Mouse (Mus musculus) 3T3-L1 (cell line): ENCODE data around the gene AU040320.

Experiments used
- DNase-seq: peaks from one replicate; pipeline ENCODE4 v3.0.0-alpha.2; 2015; ENCODE audit warnings: low read depth, low spot score

The AU040320 gene

GRCm38 (mm10) chr4:126753268-126754230 lies at the start of gene AU040320, which contains the start of gene Ncdn:
TSS of gene AU040320 (plus strand) at chr4:126753544.
TSS of gene Ncdn (minus strand) at chr4:126753438.
- DNase-seq = peak; percentile 96

- no peak for DNase-seq
Observed at GRCm38 (mm10) chr4:126706630-126707438, 46.5 kb upstream of the AU040320 start.

- DNase-seq = no peak
Observed at GRCm38 (mm10) chr4:126707439-126707826, 45.9 kb upstream of the AU040320 start.

GRCm38 (mm10) chr4:126732111-126732510 lies 21.2 kb upstream of the AU040320 start:
- DNase-seq = no peak

GRCm38 (mm10) chr4:126732531-126733380 lies 20.6 kb upstream of the AU040320 start:
- no peak for DNase-seq

GRCm38 (mm10) chr4:126734001-126734603 lies 19.2 kb upstream of the AU040320 start:
- no peak for DNase-seq

GRCm38 (mm10) chr4:126734700-126735381 lies 18.5 kb upstream of the AU040320 start:
- no peak for DNase-seq

- no peak for DNase-seq
Observed at GRCm38 (mm10) chr4:126735382-126736000, 17.9 kb upstream of the AU040320 start.

- no peak for DNase-seq
Observed at GRCm38 (mm10) chr4:126736001-126736414, 17.3 kb upstream of the AU040320 start, which contains the start of gene Tfap2e. TSS of gene Tfap2e (minus strand) at chr4:126736240.

GRCm38 (mm10) chr4:126739966-126740676 lies 13.2 kb upstream of the AU040320 start:
- DNase-seq = peak; percentile 52

GRCm38 (mm10) chr4:126741448-126741847 lies 11.9 kb upstream of the AU040320 start:
- DNase-seq = peak; percentile 84

- no peak for DNase-seq
Observed at GRCm38 (mm10) chr4:126742976-126743375, 10.4 kb upstream of the AU040320 start.

GRCm38 (mm10) chr4:126743713-126744112 lies 9.6 kb upstream of the AU040320 start:
- no peak for DNase-seq

- DNase-seq = no peak
Observed at GRCm38 (mm10) chr4:126744831-126745230, 8.5 kb upstream of the AU040320 start.

- DNase-seq = peak; percentile 61
Observed at GRCm38 (mm10) chr4:126745506-126746193, 7.7 kb upstream of the AU040320 start.

GRCm38 (mm10) chr4:126746194-126746840 lies 7.0 kb upstream of the AU040320 start:
- no peak for DNase-seq

GRCm38 (mm10) chr4:126748381-126748780 lies 5.0 kb upstream of the AU040320 start:
- DNase-seq = no peak

GRCm38 (mm10) chr4:126749553-126749952 lies 3.8 kb upstream of the AU040320 start:
- DNase-seq = no peak
